Mouse (Mus musculus): Measurements from ENCODE around the gene Ip6k2.

DNA sequence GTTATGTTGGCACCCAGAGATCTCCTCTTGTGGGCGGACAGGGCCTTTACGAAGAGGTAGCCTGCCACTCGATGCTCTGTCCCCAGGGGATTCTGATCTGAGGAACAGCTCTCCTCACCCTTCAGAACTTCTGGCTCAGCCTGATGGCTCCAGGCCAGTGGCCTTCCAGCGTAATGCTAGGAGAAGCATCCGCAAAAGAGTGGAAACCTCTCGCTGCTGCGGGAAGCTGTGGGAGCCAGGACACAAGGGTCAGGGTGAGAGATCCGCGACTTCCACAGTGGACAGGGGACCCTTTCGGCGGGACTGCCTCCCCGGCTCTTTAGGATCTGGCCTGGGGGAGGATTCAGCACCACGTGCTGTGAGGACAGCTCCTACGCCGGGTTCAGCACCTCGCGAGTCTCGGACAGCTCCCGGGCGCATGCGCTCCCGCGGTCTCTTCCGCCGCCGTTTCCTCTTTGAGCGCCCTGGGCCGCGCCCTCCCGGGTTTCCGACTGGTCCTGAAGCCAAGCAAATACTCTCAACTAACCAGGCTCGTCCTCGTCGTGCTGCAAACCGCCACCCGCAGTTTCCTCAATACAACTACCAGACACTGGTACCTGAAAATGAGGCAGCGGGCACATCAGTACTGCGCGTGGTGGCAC lies 43.2 kb downstream of the Ip6k2 start:
- no peak for TF ChIP-seq CTCF (IDR thresholded peaks at IDR 0.05; ENCODE audit: insufficient read depth, low read length)
- no peak for TF ChIP-seq POLR2A (IDR thresholded peaks at IDR 0.05; ENCODE audit: borderline replicate concordance, extremely low read depth, low read depth, low read length)

Measured in lung, adult 2 months (tissue).